Mouse (Mus musculus): ENCODE results near the gene Gtf2h4. TPM values are rescaled to one million over a fixed set of nuclear protein-coding genes. Genes with fewer than 3 reads are reported as not detected.

Gene Gtf2h4
- total and polyA plus RNA-seq, 3 experiments, result 76.3 to 97.6 TPM; not detected in 1

DNA sequence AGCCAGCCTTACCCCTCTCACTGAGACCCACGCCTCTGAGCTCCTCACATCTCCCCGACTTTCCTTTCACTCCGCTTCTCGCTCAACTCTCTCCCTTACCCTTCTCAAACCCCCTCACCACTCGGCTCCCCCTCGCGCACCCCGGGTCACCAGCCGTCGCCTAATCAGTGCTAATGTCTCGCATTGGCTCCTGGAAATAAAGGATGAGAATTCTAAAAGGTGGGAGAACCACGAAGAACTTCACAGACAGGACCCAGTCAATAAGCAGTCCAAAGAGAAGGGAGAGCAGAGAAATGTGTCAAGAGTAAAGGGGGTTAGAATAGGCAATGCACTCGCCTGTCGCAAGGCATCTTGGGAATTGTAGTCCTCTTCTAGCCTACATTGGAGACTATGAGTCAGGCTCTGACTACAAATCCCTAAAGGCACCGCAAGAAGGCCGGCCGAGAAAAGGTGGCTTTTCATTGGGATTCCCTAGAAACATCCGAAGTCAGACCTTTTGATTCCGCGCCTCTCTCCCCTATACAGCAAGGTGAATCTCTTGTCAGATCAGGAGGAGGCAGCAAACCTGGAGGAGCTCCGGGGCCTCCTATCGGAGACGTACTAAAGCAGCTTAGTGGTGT lies at the start of gene Gtf2h4 (continued):
- peak in 1 of 2 experiments; percentile 72; a peak in 2 of 4 replicates for TF ChIP-seq POLR2A (IDR thresholded peaks at IDR 0.05; ENCODE audit: control insufficient read depth in 1 of 2, insufficient read depth in 1 of 2, low read depth in 1 of 2, low read length in 2 of 2, poor library complexity in 1 of 2)
- peak; percentile 97 for TF ChIP-seq KAT2A (conservative IDR thresholded peaks at IDR 0.05; ENCODE audit: low read depth, low read length)
- TF ChIP-seq NRF1 (IDR thresholded peaks at IDR 0.05; ENCODE audit: insufficient read depth, low read depth, low read length, poor library complexity, severe bottlenecking), result no peak

GRCm38 (mm10) chr17:35721676-35722075 lies 48.1 kb upstream of the Gtf2h4 start:
- Histone ChIP-seq H3K27me3 (ENCODE audit: control insufficient read depth in 1 of 2, insufficient read depth in 2 of 2, low read length in 2 of 2) (0 out of 4 replicates have a peak, but pooled peaks cover 0 to 6% of the 10 kb centered on the region in 2 experiments), H3K27ac (ENCODE audit: control insufficient read depth, low read depth, low read length) (no peak overlapping the region), H3K36me3 (ENCODE audit: control insufficient read depth in 1 of 2, insufficient read depth in 2 of 2, low read length in 2 of 2) (no peaks in the 10 kb centered on the region), H3K4me1 (ENCODE audit: control insufficient read depth in 1 of 2, insufficient read depth in 2 of 2, low read length in 2 of 2) (no peaks in the 10 kb centered on the region), H3K4me3 (ENCODE audit: control insufficient read depth in 1 of 2, insufficient read depth in 1 of 2, low read depth in 2 of 2, low read length in 2 of 2) (no peak overlapping the region), H3K9ac (ENCODE audit: control insufficient read depth, low read depth, low read length, poor library complexity, severe bottlenecking) (no peak overlapping the region), H3K79me2 (ENCODE audit: control insufficient read depth, insufficient read depth, low read length, poor library complexity) (no peaks in the 10 kb centered on the region), H3K9me3 (replicated peaks; ENCODE audit: insufficient read depth, low read length) (no peaks in the 10 kb centered on the region)
- TF ChIP-seq POLR2A (IDR thresholded peaks at IDR 0.05; ENCODE audit: control insufficient read depth in 1 of 2, insufficient read depth in 1 of 2, low read depth in 1 of 2, low read length in 2 of 2, poor library complexity in 1 of 2) (no peak), USF1 (IDR thresholded peaks at IDR 0.05; ENCODE audit: low read depth, low read length) (no peak), TBP (IDR thresholded peaks at IDR 0.05; ENCODE audit: low read depth, low read length) (no peak), ZC3H11A (IDR thresholded peaks at IDR 0.05; ENCODE audit: low read depth, low read length) (no peak), USF2 (IDR thresholded peaks at IDR 0.05; ENCODE audit: borderline replicate concordance in 1 of 2, insufficient read depth in 1 of 2, low read depth in 1 of 2, low read length in 2 of 2) (no peak), POLR2AphosphoS5 (IDR thresholded peaks at IDR 0.05; ENCODE audit: borderline replicate concordance, low read depth, low read length) (no peak), BHLHE40 (IDR thresholded peaks at IDR 0.05; ENCODE audit: borderline replicate concordance, low read depth, low read length) (no peak), ETS1 (IDR thresholded peaks at IDR 0.05; ENCODE audit: low read depth, low read length) (no peak), JUND (IDR thresholded peaks at IDR 0.05; ENCODE audit: low read depth, low read length) (no peak), MAZ (IDR thresholded peaks at IDR 0.05; ENCODE audit: low read depth, low read length) (no peak), NRF1 (IDR thresholded peaks at IDR 0.05; ENCODE audit: insufficient read depth, low read depth, low read length, poor library complexity, severe bottlenecking) (no peak), MAX (IDR thresholded peaks at IDR 0.05; ENCODE audit: low read length) (no peak), MEF2A (IDR thresholded peaks at IDR 0.05; ENCODE audit: extremely low read depth, insufficient replicate concordance, low read depth, low read length, poor library complexity, severe bottlenecking) (no peak), KAT2A (conservative IDR thresholded peaks at IDR 0.05; ENCODE audit: low read depth, low read length) (no peak), ZMIZ1 (IDR thresholded peaks at IDR 0.05; ENCODE audit: low read depth, low read length) (no peak)
- DNase-seq (ENCODE audit: low read depth, low spot score), result no peak

GRCm38 (mm10) chr17:35720340-35720727 lies 46.8 kb upstream of the Gtf2h4 start:
- Histone ChIP-seq H3K27ac (ENCODE audit: control insufficient read depth, low read depth, low read length) (no peak overlapping the region), H3K36me3 (ENCODE audit: control insufficient read depth in 1 of 2, insufficient read depth in 2 of 2, low read length in 2 of 2) (no peaks in the 10 kb centered on the region), H3K4me1 (ENCODE audit: control insufficient read depth in 1 of 2, insufficient read depth in 2 of 2, low read length in 2 of 2) (no peaks in the 10 kb centered on the region), H3K79me2 (ENCODE audit: control insufficient read depth, insufficient read depth, low read length, poor library complexity) (no peaks in the 10 kb centered on the region), H3K9me3 (replicated peaks; ENCODE audit: insufficient read depth, low read length) (no peaks in the 10 kb centered on the region), H3K9ac (ENCODE audit: control insufficient read depth, low read depth, low read length, poor library complexity, severe bottlenecking) (no peak overlapping the region), H3K4me3 (ENCODE audit: control insufficient read depth in 1 of 2, insufficient read depth in 1 of 2, low read depth in 2 of 2, low read length in 2 of 2) (no peak overlapping the region), H3K27me3 (ENCODE audit: control insufficient read depth in 1 of 2, insufficient read depth in 2 of 2, low read length in 2 of 2) (peaks cover 2 to 10% of the 10 kb centered on the region in 2 experiments; a peak in 3 of 4 replicates)
- no peak for DNase-seq (ENCODE audit: low read depth, low spot score)
- TF ChIP-seq ETS1 (IDR thresholded peaks at IDR 0.05; ENCODE audit: low read depth, low read length) (no peak), EP300 (IDR thresholded peaks at IDR 0.05; ENCODE audit: low read depth in 1 of 2, low read length in 2 of 2) (no peak), NRF1 (IDR thresholded peaks at IDR 0.05; ENCODE audit: insufficient read depth, low read depth, low read length, poor library complexity, severe bottlenecking) (no peak), TCF12 (IDR thresholded peaks at IDR 0.05; ENCODE audit: low read depth, low read length) (no peak), TBP (IDR thresholded peaks at IDR 0.05; ENCODE audit: low read depth, low read length) (no peak), ZMIZ1 (IDR thresholded peaks at IDR 0.05; ENCODE audit: low read depth, low read length) (no peak), USF2 (IDR thresholded peaks at IDR 0.05; ENCODE audit: borderline replicate concordance in 1 of 2, insufficient read depth in 1 of 2, low read depth in 1 of 2, low read length in 2 of 2) (no peak), USF1 (IDR thresholded peaks at IDR 0.05; ENCODE audit: low read depth, low read length) (no peak), POLR2AphosphoS5 (IDR thresholded peaks at IDR 0.05; ENCODE audit: borderline replicate concordance, low read depth, low read length) (no peak), CHD2 (IDR thresholded peaks at IDR 0.05; ENCODE audit: low read length) (no peak), MYC (IDR thresholded peaks at IDR 0.05; ENCODE audit: low read depth, low read length) (no peak), UBTF (IDR thresholded peaks at IDR 0.05; ENCODE audit: borderline replicate concordance, insufficient read depth, low read depth, low read length) (no peak), ZC3H11A (IDR thresholded peaks at IDR 0.05; ENCODE audit: low read depth, low read length) (no peak), MEF2A (IDR thresholded peaks at IDR 0.05; ENCODE audit: extremely low read depth, insufficient replicate concordance, low read depth, low read length, poor library complexity, severe bottlenecking) (no peak), SMC3 (IDR thresholded peaks at IDR 0.05; ENCODE audit: low read depth, low read length) (no peak), BHLHE40 (IDR thresholded peaks at IDR 0.05; ENCODE audit: borderline replicate concordance, low read depth, low read length) (no peak), SIN3A (IDR thresholded peaks at IDR 0.05; ENCODE audit: low read length) (no peak), ZNF384 (IDR thresholded peaks at IDR 0.05; ENCODE audit: low read depth, low read length) (no peak), MAFK (IDR thresholded peaks at IDR 0.05; ENCODE audit: borderline replicate concordance, low read depth, low read length) (no peak)
